Mouse (Mus musculus) lung, postnatal 0 days (tissue): ENCODE measurements around the gene Senp6. TPM values are rescaled to one million over a fixed set of nuclear protein-coding genes. Genes with fewer than 3 reads are reported as not detected.
"Not testable (repeated sequence)": the region's sequence is repeated elsewhere in the genome, so short reads cannot be mapped to it uniquely, and the experiment has no call there.

Experiments used
- ATAC-seq: fragments of 200-750 bp; cut with Nextera tagmentation; 2 replicates; pipeline ENCODE4 v1.8.0; 2017; ENCODE audit warnings: moderate library complexity
- DNase-seq: peaks from one replicate; pipeline ENCODE4 v3.0.0-alpha.2; 2016; ENCODE audit warnings: low spot score
- H3K27ac ChIP-seq: fragments of 300-500 bp; sonication (generic); 2 replicates; pipeline ENCODE4 v1.5.1; 2014; ENCODE audit warnings: antibody characterized with exemption, mild to moderate bottlenecking, low read length, mixed read lengths
- H3K27me3 ChIP-seq: fragments of 300-500 bp; sonication (generic); replicated peaks from 2 replicates; pipeline ENCODE4 v1.6.1; 2014; ENCODE audit warnings: low read length, mixed read lengths; ENCODE audit not compliant: insufficient read depth
- H3K36me3 ChIP-seq: fragments of 300-500 bp; sonication (generic); 2 replicates; pipeline ENCODE4 v1.6.1; 2014; ENCODE audit warnings: low read length, mixed read lengths; ENCODE audit not compliant: insufficient read depth
- H3K4me1 ChIP-seq: fragments of 300-500 bp; sonication (generic); 2 replicates; pipeline ENCODE4 v1.6.1; 2014; ENCODE audit warnings: antibody characterized with exemption, low read depth, low read length, mixed read lengths; ENCODE audit not compliant: insufficient read depth
- H3K4me2 ChIP-seq: fragments of 300-500 bp; sonication (generic); replicated peaks from 2 replicates; pipeline ENCODE4 v1.6.1; 2014; ENCODE audit warnings: low read depth, mild to moderate bottlenecking, low read length, moderate library complexity, mixed read lengths
- H3K4me3 ChIP-seq: fragments of 300-500 bp; sonication (generic); 2 replicates; pipeline ENCODE4 v1.5.1; 2014; ENCODE audit warnings: low read depth, low read length
- H3K9ac ChIP-seq: fragments of 300-500 bp; sonication (generic); replicated peaks from 2 replicates; pipeline ENCODE4 v1.6.1; 2014; ENCODE audit warnings: low read depth, mild to moderate bottlenecking
- H3K9me3 ChIP-seq: fragments of 300-500 bp; sonication (generic); 2 replicates; pipeline ENCODE4 v1.6.1; 2016; ENCODE audit warnings: low read length, mixed read lengths
- CTCF ChIP-seq: IDR thresholded peaks from 2 replicates; pipeline ENCODE4 v1.5.1; 2016; ENCODE audit warnings: antibody characterized with exemption, mild to moderate bottlenecking
- EP300 ChIP-seq: IDR thresholded peaks from 2 replicates; pipeline ENCODE4 v1.6.1; 2016; ENCODE audit warnings: antibody characterized with exemption, mild to moderate bottlenecking, control low read depth
- WGBS: fragments of 180-500 bp; shearing (Covaris S2); extraction: QIAGEN DNeasy Blood & Tissue Kit; methylation state at CpG from one replicate; pipeline ENCODE4 v1.1.7; 2014; 5-methylcytosine and 5-hydroxymethylcytosine counted together
- polyA plus RNA-seq: library from polyadenylated mRNA; unstranded; fragments of >200 nt; fragmentation: Nextera tagmentation; extraction: Ambion mirVana; gene quantifications from 2 replicates; pipeline ENCODE4 v1.2.1, GENCODE M21; 2015

The Senp6 gene
- polyA plus RNA-seq, 1 experiment from 2014 or later, result 48.4 TPM

- Histone ChIP-seq H3K9ac (no peak overlapping the region), H3K4me1 (peaks cover 23% of the 10 kb centered on the region; the same call in 1 of the 2 replicates), H3K36me3 (no peaks in the 10 kb centered on the region), H3K27ac (peak overlapping the region; percentile 43; the same call in 1 of the 2 replicates), H3K27me3 (no peaks in the 10 kb centered on the region), H3K4me2 (no peak overlapping the region), H3K4me3 (no peak overlapping the region), H3K9me3 (no peaks in the 10 kb centered on the region)
- TF ChIP-seq EP300 (no peak), CTCF (no peak)
- DNase-seq (peak; percentile 64), ATAC-seq (peak; percentile 43; the same call in 1 of the 2 replicates)
- WGBS, result 37% methylated on average over 2 of the region's 2 CpGs
These were observed 19.0 kb downstream of the Senp6 start for GRCm38 (mm10) chr9:80085665-80086064.

DNA sequence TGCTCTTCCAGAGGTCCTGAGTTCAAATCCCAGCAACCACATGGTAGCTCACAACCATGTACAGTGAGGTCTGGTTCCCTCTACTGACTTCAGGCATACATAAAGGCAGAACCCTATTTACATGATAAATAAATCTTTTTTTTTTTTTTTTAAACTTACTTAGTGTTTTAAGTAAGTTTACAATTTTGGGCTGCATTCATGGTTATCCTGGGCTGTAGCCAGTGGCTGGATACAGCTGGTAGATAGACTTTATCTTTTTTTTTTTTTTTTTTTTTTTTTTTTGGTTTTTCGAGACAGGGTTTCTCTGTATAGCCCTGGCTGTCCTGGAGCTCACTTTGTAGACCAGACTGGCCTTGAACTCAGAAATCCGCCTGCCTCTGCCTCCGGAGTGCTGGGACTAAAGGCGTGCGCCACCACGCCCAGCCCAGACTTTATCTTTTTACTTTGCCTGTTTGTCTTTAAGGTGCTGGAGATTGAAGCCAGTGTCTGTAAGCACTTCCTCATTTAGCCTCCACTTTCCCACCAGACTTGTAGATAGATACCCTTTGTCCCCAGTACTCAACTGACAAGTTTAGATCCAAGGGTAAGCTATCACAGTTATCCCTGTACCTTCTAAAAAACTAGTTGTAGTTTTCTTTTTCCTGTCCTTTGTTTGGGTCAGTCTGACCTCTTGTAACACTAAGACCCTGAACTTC lies 19.7 kb downstream of the Senp6 start:
- not testable (repeated sequence) for H3K4me2 ChIP-seq, H3K9ac ChIP-seq, ATAC-seq, H3K4me3 ChIP-seq, H3K27me3 ChIP-seq, H3K27ac ChIP-seq, H3K36me3 ChIP-seq, H3K9me3 ChIP-seq, DNase-seq
- peaks cover 18% of the 10 kb centered on the region; the same call in 1 of the 2 replicates for H3K4me1 ChIP-seq
- WGBS, result 84% methylated on average over 5 of the region's 6 CpGs

GRCm38 (mm10) chr9:80089409-80089808 lies 22.7 kb downstream of the Senp6 start:
- peaks cover 16% of the 10 kb centered on the region; the same call in 1 of the 2 replicates for H3K4me1 ChIP-seq
- H3K9me3 ChIP-seq, result no peaks in the 10 kb centered on the region
- ATAC-seq, result no peak
- no peak overlapping the region for H3K27ac ChIP-seq
- no peak for DNase-seq
- no peaks in the 10 kb centered on the region for H3K27me3 ChIP-seq
- TF ChIP-seq CTCF, result no peak
- TF ChIP-seq EP300, result no peak
- no peak overlapping the region for H3K4me3 ChIP-seq
- H3K36me3 ChIP-seq, result no peaks in the 10 kb centered on the region
- 27% methylated on average over 3 of the region's 3 CpGs for WGBS
- no peak overlapping the region for H3K9ac ChIP-seq
- no peak overlapping the region for H3K4me2 ChIP-seq

- Histone ChIP-seq H3K4me2 (no peak overlapping the region), H3K27me3 (no peaks in the 10 kb centered on the region), H3K4me3 (no peak overlapping the region), H3K9me3 (no peaks in the 10 kb centered on the region), H3K27ac (no peak overlapping the region), H3K36me3 (no peaks in the 10 kb centered on the region), H3K9ac (no peak overlapping the region), H3K4me1 (no peaks in the 10 kb centered on the region)
- TF ChIP-seq CTCF, result no peak
- TF ChIP-seq EP300, result no peak
- DNase-seq, result no peak
- no peak for ATAC-seq
- WGBS, result 81% methylated on average over 3 of the region's 3 CpGs
These were observed 29.6 kb downstream of the Senp6 start for GRCm38 (mm10) chr9:80096325-80096724.

DNA sequence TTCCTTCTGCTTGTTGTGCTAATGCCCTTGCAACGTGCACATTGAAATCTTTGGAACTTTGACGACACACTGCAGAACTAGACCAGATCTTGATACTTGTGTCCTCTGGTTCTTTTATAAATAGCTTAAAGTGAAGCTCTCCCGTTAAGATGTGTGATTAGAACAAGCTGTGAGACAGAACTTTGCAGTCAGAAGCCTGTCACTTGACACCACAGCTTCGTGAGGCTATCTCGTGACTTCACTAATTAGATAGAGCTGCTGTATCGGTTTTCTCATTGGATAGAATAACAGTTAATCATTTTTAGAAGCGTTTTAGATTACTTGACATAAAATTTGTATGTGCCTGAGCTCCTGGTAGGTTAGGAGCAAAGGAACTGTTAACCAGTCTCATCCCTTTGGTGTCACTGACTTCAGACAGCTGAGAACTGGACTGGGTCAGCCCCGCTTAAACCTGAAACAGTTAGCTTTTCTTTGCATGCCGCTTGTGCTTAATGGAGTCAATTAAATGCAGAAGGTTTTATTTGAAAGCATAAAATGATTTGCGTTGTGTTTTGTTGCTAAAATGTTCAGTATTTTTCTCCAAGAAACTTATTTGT lies 79.4 kb downstream of the Senp6 start:
- no peaks in the 10 kb centered on the region for H3K4me1 ChIP-seq
- TF ChIP-seq CTCF (no peak), EP300 (no peak)
- H3K4me3 ChIP-seq, result no peak overlapping the region
- H3K27me3 ChIP-seq, result no peaks in the 10 kb centered on the region
- H3K4me2 ChIP-seq, result no peak overlapping the region
- H3K9ac ChIP-seq, result no peak overlapping the region
- H3K27ac ChIP-seq, result no peak overlapping the region
- DNase-seq, result peak; percentile 26
- no peak for ATAC-seq
- H3K9me3 ChIP-seq, result no peaks in the 10 kb centered on the region
- WGBS, result 61% methylated on average over 10 of the region's 10 CpGs
- peaks cover 18% of the 10 kb centered on the region for H3K36me3 ChIP-seq

- WGBS, result 67% methylated on average over 5 of the region's 5 CpGs
- Histone ChIP-seq H3K9me3 (no peaks in the 10 kb centered on the region), H3K4me3 (no peak overlapping the region), H3K9ac (no peak overlapping the region), H3K4me2 (no peak overlapping the region), H3K27me3 (no peaks in the 10 kb centered on the region), H3K36me3 (no peaks in the 10 kb centered on the region), H3K27ac (no peak overlapping the region), H3K4me1 (no peaks in the 10 kb centered on the region)
- TF ChIP-seq EP300, result no peak
- no peak for TF ChIP-seq CTCF
- DNase-seq, result peak; percentile 78
- ATAC-seq, result peak; percentile 75
These were observed 82.9 kb downstream of the Senp6 start for GRCm38 (mm10) chr9:80149594-80149993.
